Mouse (Mus musculus): ENCODE data around the gene Cyp2c54. TPM values are rescaled to one million over a fixed set of nuclear protein-coding genes. Genes with fewer than 3 reads are reported as not detected.

Cyp2c54 gene
- polyA plus RNA-seq, 1 experiment, result not detected

Other genes with a start within 250 kb of the Cyp2c54 start
- gene Cyp2c69, start 187.0 kb downstream of the Cyp2c54 start, polyA plus RNA-seq (2012; fragmentation: generic; extraction: Trizol), result not detected
- not detected for gene Cyp2c37, start 81.4 kb downstream of the Cyp2c54 start, polyA plus RNA-seq (2012; fragmentation: generic; extraction: Trizol)
- gene Cyp2c50, start 15.9 kb upstream of the Cyp2c54 start, polyA plus RNA-seq (2012; fragmentation: generic; extraction: Trizol), result not detected
- not detected for gene Cyp2c70, start 113.5 kb upstream of the Cyp2c54 start, polyA plus RNA-seq (2012; fragmentation: generic; extraction: Trizol)
- gene Pdlim1, start 198.0 kb upstream of the Cyp2c54 start, polyA plus RNA-seq (2012; fragmentation: generic; extraction: Trizol), result 198 TPM

All from C2C12 (cell line).